In the genomic region with DNA sequence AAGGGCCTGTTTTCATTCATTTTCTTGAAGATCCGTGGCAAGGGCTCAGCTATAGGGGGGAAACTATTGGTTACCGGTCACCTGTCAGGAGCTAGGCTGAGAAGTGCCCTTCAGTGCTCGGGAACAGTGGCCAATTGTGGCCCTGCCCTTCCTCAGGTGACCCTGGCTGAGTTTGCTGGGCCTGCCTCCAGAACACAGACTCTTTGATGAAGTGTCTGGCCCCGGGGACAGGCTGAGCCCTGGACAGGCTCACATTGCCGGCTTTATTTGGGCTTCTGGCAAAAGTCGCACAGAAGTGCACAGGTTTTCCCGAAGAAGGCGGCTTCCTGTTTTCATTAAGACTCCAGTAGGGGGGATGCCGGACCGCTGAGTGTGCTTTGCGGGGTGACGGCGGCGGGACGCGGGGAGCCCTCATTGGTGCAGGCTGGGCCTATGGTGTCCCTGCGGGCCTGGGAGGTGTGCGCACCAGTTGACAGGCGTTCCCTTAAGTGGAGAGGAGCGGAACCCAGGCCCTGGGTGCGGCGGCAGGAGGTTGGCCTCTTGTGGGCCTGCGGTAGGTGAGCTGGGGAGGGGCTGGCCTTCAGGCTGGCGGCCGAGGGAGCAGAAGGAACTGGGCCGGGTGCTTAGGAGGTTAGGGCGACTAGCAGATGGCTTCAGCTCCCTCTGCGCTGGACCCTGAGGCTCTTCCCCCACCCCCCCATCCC, we compare ENCODE assay signal across 7 mouse cellular contexts.
DNase-seq lines count a peak whose midpoint lies in the region; ATAC-seq and TF ChIP-seq lines count a peak whose summit lies in the region.

No protein-coding gene starts in this region.

- peaks cover 26% of the 10 kb centered on the region for H3K36me3 ChIP-seq in embryonic facial prominence, embryonic 12.5 days
- peaks cover 1% of the 10 kb centered on the region; the same call in 1 of the 2 replicates for H3K36me3 ChIP-seq in heart, adult 2 months (ENCODE audit: control insufficient read depth, insufficient read depth, low read length)
- H3K36me3 ChIP-seq in kidney, adult 2 months (ENCODE audit: control insufficient read depth, insufficient read depth, low read length): peaks cover 2% of the 10 kb centered on the region; the same call in 1 of the 2 replicates
- H3K36me3 ChIP-seq in limb, embryonic 13.5 days: peaks cover 27% of the 10 kb centered on the region
- 0 out of 2 replicates have a peak, but pooled peaks cover 2% of the 10 kb centered on the region for H3K36me3 ChIP-seq in midbrain, embryonic 16.5 days (ENCODE audit: control insufficient read depth, insufficient read depth, low read length)
- peaks cover 16% of the 10 kb centered on the region for H3K36me3 ChIP-seq in stomach, postnatal 0 days (ENCODE audit: control insufficient read depth, insufficient read depth, low read length)

- H3K9ac ChIP-seq in embryonic facial prominence, embryonic 12.5 days: peak overlapping the region; percentile 54
- H3K9ac ChIP-seq in heart, adult 2 months (ENCODE audit: low read depth, low read length): peak overlapping the region; percentile 76
- H3K9ac ChIP-seq in limb, embryonic 13.5 days: peak overlapping the region; percentile 71
- H3K9ac ChIP-seq in midbrain, embryonic 16.5 days (ENCODE audit: low read depth, low read length): peak overlapping the region; percentile 43
- H3K9ac ChIP-seq in stomach, postnatal 0 days (ENCODE audit: low read length): peak overlapping the region; percentile 61

- intact Hi-C loops in heart, adult 2 months (cut with DNase I): no loop called here

- peaks cover 26% of the 10 kb centered on the region for H3K4me1 ChIP-seq in embryonic facial prominence, embryonic 12.5 days
- H3K4me1 ChIP-seq in heart, adult 2 months (ENCODE audit: control insufficient read depth, insufficient read depth, low read length): peaks cover 4% of the 10 kb centered on the region
- H3K4me1 ChIP-seq in kidney, adult 2 months (ENCODE audit: control insufficient read depth, insufficient read depth, low read length): peaks cover 3% of the 10 kb centered on the region; the same call in 1 of the 2 replicates
- peaks cover 83% of the 10 kb centered on the region for H3K4me1 ChIP-seq in limb, embryonic 13.5 days
- H3K4me1 ChIP-seq in midbrain, embryonic 16.5 days (ENCODE audit: control insufficient read depth, insufficient read depth, low read length): peaks cover 11% of the 10 kb centered on the region
- peaks cover 4% of the 10 kb centered on the region; the same call in 1 of the 2 replicates for H3K4me1 ChIP-seq in stomach, postnatal 0 days (replicated peaks; ENCODE audit: control insufficient read depth, insufficient read depth)

- peak; percentile 41 for TF ChIP-seq CTCF in heart, adult 2 months (IDR thresholded peaks at IDR 0.05)
- no peak for TF ChIP-seq CTCF in kidney, adult 2 months (conservative IDR thresholded peaks at IDR 0.05; ENCODE audit: insufficient read depth, insufficient read length, low read depth, low read length)
- peak; percentile 37 for TF ChIP-seq CTCF in stomach, postnatal 0 days (IDR thresholded peaks at IDR 0.05; ENCODE audit: low read depth)

- under 1% methylated on average over 28 of the region's 28 CpGs for whole genome bisulfite sequencing in embryonic facial prominence, embryonic 12.5 days
- 1% methylated on average over 28 of the region's 28 CpGs for WGBS in heart, adult 2 months
- 1% methylated on average over 28 of the region's 28 CpGs for WGBS in kidney, adult 2 months
- under 1% methylated on average over 27 of the region's 28 CpGs for WGBS in limb, embryonic 13.5 days
- 2% methylated on average over 28 of the region's 28 CpGs for WGBS in midbrain, embryonic 16.5 days
- 1% methylated on average over 28 of the region's 28 CpGs for WGBS in stomach, postnatal 0 days

- H3K4me3 ChIP-seq in embryonic facial prominence, embryonic 12.5 days: peak overlapping the region; percentile 44
- peak overlapping the region; percentile 61 for H3K4me3 ChIP-seq in heart, adult 2 months
- peak overlapping the region; percentile 80 for H3K4me3 ChIP-seq in kidney, adult 2 months (ENCODE audit: insufficient read depth, low read depth, low read length)
- peak overlapping the region; percentile 51 for H3K4me3 ChIP-seq in limb, embryonic 13.5 days
- H3K4me3 ChIP-seq in midbrain, embryonic 16.5 days (ENCODE audit: low read depth, low read length): peak overlapping the region; percentile 40
- peak overlapping the region; percentile 49 for H3K4me3 ChIP-seq in stomach, postnatal 0 days (ENCODE audit: low read depth, low read length)

- H3K79me2 ChIP-seq in heart, adult 2 months (replicated peaks; ENCODE audit: control insufficient read depth, insufficient read depth, low read length): no peaks in the 10 kb centered on the region

- peak; percentile 89 for ATAC-seq in embryonic facial prominence, embryonic 12.5 days (ENCODE audit: insufficient number of reproducible peaks, insufficient read depth, low FRiP score, low TSS enrichment)
- ATAC-seq in limb, embryonic 13.5 days (ENCODE audit: low FRiP score, low read depth): peak; percentile 76
- ATAC-seq in midbrain, embryonic 16.5 days: peak; percentile 81
- peak; percentile 95 for ATAC-seq in stomach, postnatal 0 days (ENCODE audit: low FRiP score, low TSS enrichment)

- TF ChIP-seq POLR2A in heart, adult 2 months (IDR thresholded peaks at IDR 0.05; ENCODE audit: insufficient read depth, low read depth, low read length): peak; percentile 68; the same call in 1 of the 2 replicates
- no peak for TF ChIP-seq POLR2A in kidney, adult 2 months (IDR thresholded peaks at IDR 0.05; ENCODE audit: low read depth, low read length)

- DNase-seq in adrenal gland, postnatal 14 days: peak; percentile 90
- peak; percentile 81 to 87 for DNase-seq in heart, adult 2 months
- DNase-seq in kidney, adult 2 months: peak; percentile 90
- peak; percentile 87 for DNase-seq in stomach, postnatal 0 days (ENCODE audit: low spot score)

- no peaks in the 10 kb centered on the region for H3K9me3 ChIP-seq in embryonic facial prominence, embryonic 12.5 days
- H3K9me3 ChIP-seq in limb, embryonic 13.5 days: peaks cover 10% of the 10 kb centered on the region
- no peaks in the 10 kb centered on the region for H3K9me3 ChIP-seq in midbrain, embryonic 16.5 days (replicated peaks; ENCODE audit: control insufficient read depth, low read length, poor library complexity, severe bottlenecking)
- no peaks in the 10 kb centered on the region for H3K9me3 ChIP-seq in stomach, postnatal 0 days (ENCODE audit: control insufficient read depth, low read length)

- TF ChIP-seq EP300 in heart, adult 2 months (IDR thresholded peaks at IDR 0.05; ENCODE audit: insufficient read depth, low read depth, low read length): no peak; the same call in 1 of the 2 replicates
- TF ChIP-seq EP300 in stomach, postnatal 0 days (optimal IDR thresholded peaks at IDR 0.05): no peak

- H3K27ac ChIP-seq in embryonic facial prominence, embryonic 12.5 days: peak overlapping the region; percentile 90
- H3K27ac ChIP-seq in heart, adult 2 months: peak overlapping the region; percentile 93
- peak overlapping the region; percentile 86 for H3K27ac ChIP-seq in kidney, adult 2 months (ENCODE audit: insufficient read depth, low read depth, low read length)
- H3K27ac ChIP-seq in limb, embryonic 13.5 days: peak overlapping the region; percentile 99
- H3K27ac ChIP-seq in midbrain, embryonic 16.5 days (ENCODE audit: low read length): no peak overlapping the region
- H3K27ac ChIP-seq in stomach, postnatal 0 days (replicated peaks): peak overlapping the region; percentile 87

- H3K4me2 ChIP-seq in embryonic facial prominence, embryonic 12.5 days (replicated peaks): peak overlapping the region; percentile 92
- H3K4me2 ChIP-seq in limb, embryonic 13.5 days (replicated peaks): peak overlapping the region; percentile 84
- peak overlapping the region; percentile 73 for H3K4me2 ChIP-seq in midbrain, embryonic 16.5 days (ENCODE audit: low read length)
- H3K4me2 ChIP-seq in stomach, postnatal 0 days (replicated peaks; ENCODE audit: low read depth): peak overlapping the region; percentile 70

- no peaks in the 10 kb centered on the region for H3K27me3 ChIP-seq in embryonic facial prominence, embryonic 12.5 days
- no peaks in the 10 kb centered on the region for H3K27me3 ChIP-seq in heart, adult 2 months (ENCODE audit: control insufficient read depth, insufficient read depth, low read length)
- H3K27me3 ChIP-seq in kidney, adult 2 months (replicated peaks; ENCODE audit: control insufficient read depth, insufficient read depth, low read length): no peaks in the 10 kb centered on the region
- H3K27me3 ChIP-seq in limb, embryonic 13.5 days: no peaks in the 10 kb centered on the region
- H3K27me3 ChIP-seq in midbrain, embryonic 16.5 days (ENCODE audit: control insufficient read depth, insufficient read depth, low read depth, low read length): peaks cover 22% of the 10 kb centered on the region
- H3K27me3 ChIP-seq in stomach, postnatal 0 days (ENCODE audit: control insufficient read depth, insufficient read depth, low read length): no peaks in the 10 kb centered on the region
